Mouse (Mus musculus): Measurements from ENCODE around the gene Sp6. TPM values are rescaled to one million over a fixed set of nuclear protein-coding genes. Genes with fewer than 3 reads are reported as not detected.

Gene Sp6
- 2.1 and 2.4 TPM in 2 replicates for polyA plus RNA-seq (2014; fragmentation: Nextera tagmentation; extraction: Ambion mirVana)

- Histone ChIP-seq H3K4me1 (ENCODE audit: control insufficient read depth, insufficient read depth, low read length) (no peaks in the 10 kb centered on the region), H3K27ac (replicated peaks; ENCODE audit: low read depth, low read length) (no peak within 1 kb of the TSS), H3K9me3 (ENCODE audit: control insufficient read depth, low read length) (no peaks in the 10 kb centered on the region), H3K36me3 (ENCODE audit: control insufficient read depth, insufficient read depth, low read length) (no peaks in the 10 kb centered on the region), H3K9ac (ENCODE audit: low read length) (no peak within 1 kb of the TSS), H3K27me3 (ENCODE audit: control insufficient read depth, insufficient read depth, low read length) (peaks cover 24% of the 10 kb centered on the region), H3K4me2 (ENCODE audit: low read depth, severe bottlenecking) (no peak within 1 kb of the TSS), H3K4me3 (ENCODE audit: low read depth, low read length) (no peak within 1 kb of the TSS)
- DNase-seq (ENCODE audit: low spot score) (no peak), ATAC-seq (ENCODE audit: insufficient number of reproducible peaks, low FRiP score, low TSS enrichment, low read depth) (no peak)
- 32% methylated on average over 8 of the region's 8 CpGs for WGBS
Measured at GRCm38 (mm10) chr11:97013121-97013670, at the start of gene Sp6. Gene Sp6, plus strand, starts transcription at chr11:97013394.

DNA sequence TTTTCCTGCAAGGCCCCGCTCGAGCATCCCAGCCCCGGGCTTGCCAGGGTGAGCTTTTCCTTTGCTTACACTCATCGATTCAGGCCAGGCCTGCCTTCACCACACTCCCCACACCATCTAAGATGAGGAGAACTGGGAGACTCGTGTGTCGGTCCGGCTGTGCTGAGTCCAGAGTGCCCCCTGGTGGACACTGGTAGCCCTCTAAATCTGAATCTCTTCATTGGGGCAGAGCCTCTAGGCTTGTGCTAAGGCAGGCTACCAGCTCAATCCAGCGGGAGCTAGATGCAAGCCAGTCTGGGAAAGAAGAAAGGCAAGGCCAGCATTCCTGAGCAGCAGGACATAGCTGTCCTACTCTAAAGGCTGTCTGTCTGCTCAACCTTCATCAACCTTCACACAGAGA is 49.6 kb upstream of the Sp6 start:
- DNase-seq (ENCODE audit: low spot score) (peak; percentile 91), ATAC-seq (ENCODE audit: insufficient number of reproducible peaks, low FRiP score, low TSS enrichment, low read depth) (peak; percentile 39; the same call in 1 of the 2 replicates)
- Histone ChIP-seq H3K4me2 (ENCODE audit: low read depth, severe bottlenecking) (no peak overlapping the region), H3K9ac (ENCODE audit: low read length) (no peak overlapping the region), H3K27me3 (ENCODE audit: control insufficient read depth, insufficient read depth, low read length) (no peaks in the 10 kb centered on the region), H3K9me3 (ENCODE audit: control insufficient read depth, low read length) (no peaks in the 10 kb centered on the region), H3K4me1 (ENCODE audit: control insufficient read depth, insufficient read depth, low read length) (no peaks in the 10 kb centered on the region), H3K27ac (replicated peaks; ENCODE audit: low read depth, low read length) (no peak overlapping the region), H3K36me3 (ENCODE audit: control insufficient read depth, insufficient read depth, low read length) (peaks cover 14% of the 10 kb centered on the region), H3K4me3 (ENCODE audit: low read depth, low read length) (no peak overlapping the region)
- WGBS: 25% methylated on average over 8 of the region's 8 CpGs

- Histone ChIP-seq H3K9ac (ENCODE audit: low read length) (no peak overlapping the region), H3K4me3 (ENCODE audit: low read depth, low read length) (no peak overlapping the region), H3K4me2 (ENCODE audit: low read depth, severe bottlenecking) (no peak overlapping the region), H3K27ac (replicated peaks; ENCODE audit: low read depth, low read length) (no peak overlapping the region), H3K9me3 (ENCODE audit: control insufficient read depth, low read length) (no peaks in the 10 kb centered on the region), H3K4me1 (ENCODE audit: control insufficient read depth, insufficient read depth, low read length) (no peaks in the 10 kb centered on the region), H3K36me3 (ENCODE audit: control insufficient read depth, insufficient read depth, low read length) (peaks cover 2% of the 10 kb centered on the region; the same call in 1 of the 2 replicates), H3K27me3 (ENCODE audit: control insufficient read depth, insufficient read depth, low read length) (no peaks in the 10 kb centered on the region)
- no peak for DNase-seq (ENCODE audit: low spot score)
- 93% methylated on average over 3 of the region's 3 CpGs for WGBS
- no peak for ATAC-seq (ENCODE audit: insufficient number of reproducible peaks, low FRiP score, low TSS enrichment, low read depth)
Measured at GRCm38 (mm10) chr11:96966172-96966571, 47.0 kb upstream of the Sp6 start.

GRCm38 (mm10) chr11:96966914-96967543 is 46.2 kb upstream of the Sp6 start:
- H3K27ac ChIP-seq (replicated peaks; ENCODE audit: low read depth, low read length): no peak overlapping the region
- no peak overlapping the region for H3K4me2 ChIP-seq (ENCODE audit: low read depth, severe bottlenecking)
- peaks cover 2% of the 10 kb centered on the region; the same call in 1 of the 2 replicates for H3K36me3 ChIP-seq (ENCODE audit: control insufficient read depth, insufficient read depth, low read length)
- no peak overlapping the region for H3K9ac ChIP-seq (ENCODE audit: low read length)
- no peak for ATAC-seq (ENCODE audit: insufficient number of reproducible peaks, low FRiP score, low TSS enrichment, low read depth)
- H3K4me1 ChIP-seq (ENCODE audit: control insufficient read depth, insufficient read depth, low read length): no peaks in the 10 kb centered on the region
- no peak for DNase-seq (ENCODE audit: low spot score)
- WGBS: 92% methylated on average over 13 of the region's 13 CpGs
- H3K4me3 ChIP-seq (ENCODE audit: low read depth, low read length): no peak overlapping the region
- H3K9me3 ChIP-seq (ENCODE audit: control insufficient read depth, low read length): no peaks in the 10 kb centered on the region
- no peaks in the 10 kb centered on the region for H3K27me3 ChIP-seq (ENCODE audit: control insufficient read depth, insufficient read depth, low read length)

- Histone ChIP-seq H3K4me3 (ENCODE audit: low read depth, low read length) (no peak overlapping the region), H3K27ac (replicated peaks; ENCODE audit: low read depth, low read length) (no peak overlapping the region), H3K27me3 (ENCODE audit: control insufficient read depth, insufficient read depth, low read length) (no peaks in the 10 kb centered on the region), H3K36me3 (ENCODE audit: control insufficient read depth, insufficient read depth, low read length) (peaks cover 2% of the 10 kb centered on the region; the same call in 1 of the 2 replicates), H3K9me3 (ENCODE audit: control insufficient read depth, low read length) (no peaks in the 10 kb centered on the region), H3K4me1 (ENCODE audit: control insufficient read depth, insufficient read depth, low read length) (no peaks in the 10 kb centered on the region), H3K9ac (ENCODE audit: low read length) (no peak overlapping the region), H3K4me2 (ENCODE audit: low read depth, severe bottlenecking) (no peak overlapping the region)
- no peak for DNase-seq (ENCODE audit: low spot score)
- WGBS: 86% methylated on average over 11 of the region's 11 CpGs
- no peak for ATAC-seq (ENCODE audit: insufficient number of reproducible peaks, low FRiP score, low TSS enrichment, low read depth)
Measured at GRCm38 (mm10) chr11:96967544-96968269, 45.5 kb upstream of the Sp6 start.

DNA sequence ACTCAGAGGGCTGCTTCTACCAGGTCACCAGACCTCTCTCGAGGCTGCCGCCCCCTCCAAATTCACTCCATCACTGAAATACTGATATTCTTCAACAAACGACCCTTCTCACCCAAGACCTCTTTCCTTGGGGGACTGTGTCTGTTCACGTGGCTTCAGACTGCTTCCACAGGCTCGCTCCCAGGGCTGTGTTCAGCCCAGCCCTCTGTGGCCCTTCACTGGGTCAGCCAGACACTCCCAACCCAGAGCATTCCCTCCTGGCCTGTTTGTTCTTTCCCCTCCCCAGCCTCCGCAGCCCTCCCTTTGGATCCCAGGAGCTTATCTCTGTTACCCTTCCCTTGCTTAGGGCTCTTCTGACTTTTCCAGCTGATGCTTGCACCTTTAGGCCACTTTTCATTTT is 44.7 kb upstream of the Sp6 start:
- H3K27ac ChIP-seq (replicated peaks; ENCODE audit: low read depth, low read length): no peak overlapping the region
- H3K36me3 ChIP-seq (ENCODE audit: control insufficient read depth, insufficient read depth, low read length): 0 out of 2 replicates have a peak, but pooled peaks cover 2% of the 10 kb centered on the region
- WGBS: 67% methylated on average over 6 of the region's 6 CpGs
- H3K27me3 ChIP-seq (ENCODE audit: control insufficient read depth, insufficient read depth, low read length): no peaks in the 10 kb centered on the region
- H3K9me3 ChIP-seq (ENCODE audit: control insufficient read depth, low read length): no peaks in the 10 kb centered on the region
- H3K4me3 ChIP-seq (ENCODE audit: low read depth, low read length): no peak overlapping the region
- no peak overlapping the region for H3K4me2 ChIP-seq (ENCODE audit: low read depth, severe bottlenecking)
- ATAC-seq (ENCODE audit: insufficient number of reproducible peaks, low FRiP score, low TSS enrichment, low read depth) (no peak), DNase-seq (ENCODE audit: low spot score) (no peak)
- H3K4me1 ChIP-seq (ENCODE audit: control insufficient read depth, insufficient read depth, low read length): no peaks in the 10 kb centered on the region
- H3K9ac ChIP-seq (ENCODE audit: low read length): no peak overlapping the region

GRCm38 (mm10) chr11:96969280-96969722 is 43.9 kb upstream of the Sp6 start:
- DNase-seq (ENCODE audit: low spot score): no peak
- no peaks in the 10 kb centered on the region for H3K9me3 ChIP-seq (ENCODE audit: control insufficient read depth, low read length)
- 0 out of 2 replicates have a peak, but pooled peaks cover 2% of the 10 kb centered on the region for H3K36me3 ChIP-seq (ENCODE audit: control insufficient read depth, insufficient read depth, low read length)
- no peak overlapping the region for H3K9ac ChIP-seq (ENCODE audit: low read length)
- WGBS: 78% methylated on average over 5 of the region's 5 CpGs
- no peak for ATAC-seq (ENCODE audit: insufficient number of reproducible peaks, low FRiP score, low TSS enrichment, low read depth)
- no peak overlapping the region for H3K4me3 ChIP-seq (ENCODE audit: low read depth, low read length)
- H3K4me1 ChIP-seq (ENCODE audit: control insufficient read depth, insufficient read depth, low read length): no peaks in the 10 kb centered on the region
- H3K4me2 ChIP-seq (ENCODE audit: low read depth, severe bottlenecking): no peak overlapping the region
- no peak overlapping the region for H3K27ac ChIP-seq (replicated peaks; ENCODE audit: low read depth, low read length)
- H3K27me3 ChIP-seq (ENCODE audit: control insufficient read depth, insufficient read depth, low read length): no peaks in the 10 kb centered on the region

GRCm38 (mm10) chr11:96969746-96970145 is 43.4 kb upstream of the Sp6 start:
- Histone ChIP-seq H3K27me3 (ENCODE audit: control insufficient read depth, insufficient read depth, low read length) (no peaks in the 10 kb centered on the region), H3K9me3 (ENCODE audit: control insufficient read depth, low read length) (no peaks in the 10 kb centered on the region), H3K27ac (replicated peaks; ENCODE audit: low read depth, low read length) (no peak overlapping the region), H3K4me2 (ENCODE audit: low read depth, severe bottlenecking) (no peak overlapping the region), H3K36me3 (ENCODE audit: control insufficient read depth, insufficient read depth, low read length) (no peaks in the 10 kb centered on the region), H3K9ac (ENCODE audit: low read length) (no peak overlapping the region), H3K4me1 (ENCODE audit: control insufficient read depth, insufficient read depth, low read length) (no peaks in the 10 kb centered on the region), H3K4me3 (ENCODE audit: low read depth, low read length) (no peak overlapping the region)
- 74% methylated on average over 1 of the region's 1 CpGs for WGBS
- DNase-seq (ENCODE audit: low spot score): no peak
- no peak for ATAC-seq (ENCODE audit: insufficient number of reproducible peaks, low FRiP score, low TSS enrichment, low read depth)
